Mouse (Mus musculus) midbrain, embryonic 14.5 days (tissue): Measurements from ENCODE around the gene Calm2. TPM values are rescaled to one million over a fixed set of nuclear protein-coding genes. Genes with fewer than 3 reads are reported as not detected.

Source experiments
- ATAC-seq: fragments of 200-750 bp; cut with Nextera tagmentation; 2 replicates; pipeline ENCODE4 v1.8.0; 2017; ENCODE audit warnings: moderate number of reproducible peaks, moderate library complexity; ENCODE audit not compliant: low FRiP score, low TSS enrichment
- DNase-seq: peaks from one replicate; pipeline ENCODE4 v3.0.0-alpha.2; 2015
- H3K27ac ChIP-seq: fragments of 300-500 bp; sonication (generic); replicated peaks from 2 replicates; pipeline ENCODE4 v1.5.1; 2014; ENCODE audit warnings: mild to moderate bottlenecking, low read depth, low read length, moderate library complexity
- H3K27me3 ChIP-seq: fragments of 300-500 bp; sonication (generic); 2 replicates; pipeline ENCODE4 v1.6.1; 2014; ENCODE audit warnings: low read length, control low read depth, mixed read lengths; ENCODE audit not compliant: control insufficient read depth, insufficient read depth
- H3K36me3 ChIP-seq: fragments of 300-500 bp; sonication (generic); 2 replicates; pipeline ENCODE4 v1.6.1; 2014; ENCODE audit warnings: low read length, control low read depth; ENCODE audit not compliant: control insufficient read depth, insufficient read depth
- H3K4me1 ChIP-seq: fragments of 300-500 bp; sonication (generic); 2 replicates; pipeline ENCODE4 v1.6.1; 2014; ENCODE audit warnings: mild to moderate bottlenecking, antibody characterized with exemption, low read length, control low read depth; ENCODE audit not compliant: control insufficient read depth, insufficient read depth
- H3K4me2 ChIP-seq: fragments of 300-500 bp; sonication (generic); 2 replicates; pipeline ENCODE4 v1.6.1; 2014; ENCODE audit warnings: mild to moderate bottlenecking, low read length, moderate library complexity
- H3K4me3 ChIP-seq: fragments of 300-500 bp; sonication (generic); replicated peaks from 2 replicates; pipeline ENCODE4 v1.5.1; 2014; ENCODE audit warnings: low read depth, low read length
- H3K9ac ChIP-seq: fragments of 300-500 bp; sonication (generic); replicated peaks from 2 replicates; pipeline ENCODE4 v1.6.1; 2014; ENCODE audit warnings: mild to moderate bottlenecking, low read length, moderate library complexity
- H3K9me3 ChIP-seq: fragments of 300-500 bp; sonication (generic); 2 replicates; pipeline ENCODE4 v1.6.1; 2016; ENCODE audit warnings: low read length, control low read depth, mixed read lengths; ENCODE audit not compliant: control insufficient read depth
- WGBS: fragments of 180-500 bp; shearing (Covaris S2); extraction: QIAGEN DNeasy Blood & Tissue Kit; methylation state at CpG from one replicate; pipeline ENCODE4 v1.1.7; 2014; 5-methylcytosine and 5-hydroxymethylcytosine counted together
- polyA plus RNA-seq: library from polyadenylated mRNA; unstranded; fragments of >200 nt; fragmentation: Nextera tagmentation; extraction: Ambion mirVana; gene quantifications from 2 replicates; pipeline ENCODE4 v1.2.1, GENCODE M21; 2014

Gene Calm2
- polyA plus RNA-seq = 1,972 and 2,214 TPM in 2 replicates

- H3K36me3 ChIP-seq = no peaks in the 10 kb centered on the region
- DNase-seq (peak; percentile 99), ATAC-seq (peak; percentile 91)
- H3K9me3 ChIP-seq = no peaks in the 10 kb centered on the region
- peaks cover 36% of the 10 kb centered on the region for H3K4me1 ChIP-seq
- no peaks in the 10 kb centered on the region for H3K27me3 ChIP-seq
- H3K4me2 ChIP-seq = peak within 1 kb of the TSS; percentile 89
- H3K9ac ChIP-seq = peak within 1 kb of the TSS; percentile 100
- peak within 1 kb of the TSS; percentile 88 for H3K4me3 ChIP-seq
- under 1% methylated on average over 68 of the region's 69 CpGs for WGBS
- H3K27ac ChIP-seq = peak within 1 kb of the TSS; percentile 100
Observed at GRCm38 (mm10) chr17:87446767-87447611, at the start of gene Calm2. Gene Calm2, minus strand, starts transcription at chr17:87446935.

GRCm38 (mm10) chr17:87495504-87495903, 48.8 kb upstream of the Calm2 start:
- H3K9me3 ChIP-seq = no peaks in the 10 kb centered on the region
- no peak overlapping the region for H3K4me2 ChIP-seq
- H3K4me3 ChIP-seq = no peak overlapping the region
- no peaks in the 10 kb centered on the region for H3K4me1 ChIP-seq
- no peaks in the 10 kb centered on the region for H3K27me3 ChIP-seq
- no peaks in the 10 kb centered on the region for H3K36me3 ChIP-seq
- H3K9ac ChIP-seq = no peak overlapping the region
- DNase-seq (no peak), ATAC-seq (no peak)
- WGBS = 93% methylated on average over 4 of the region's 4 CpGs
- H3K27ac ChIP-seq = no peak overlapping the region

DNA sequence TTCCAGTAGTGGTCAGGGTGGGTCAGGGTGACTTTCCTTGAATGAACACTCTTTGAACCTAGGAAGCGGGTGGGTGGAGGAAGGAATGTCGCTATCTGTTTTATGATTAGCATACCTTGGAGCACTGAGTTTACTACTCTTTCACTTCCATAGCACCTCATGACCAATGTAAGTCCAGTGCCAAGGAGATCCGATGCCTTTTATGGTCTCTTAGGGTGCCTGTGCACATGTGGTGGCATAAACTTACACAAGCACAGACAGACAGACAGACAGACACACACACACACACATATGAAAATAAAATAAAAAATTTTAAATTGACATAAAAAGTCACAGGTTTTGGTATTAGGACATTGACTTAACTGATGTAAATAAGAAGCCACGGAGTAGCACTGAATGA, 47.6 kb upstream of the Calm2 start:
- Histone ChIP-seq H3K4me1 (no peaks in the 10 kb centered on the region), H3K4me3 (no peak overlapping the region), H3K27me3 (no peaks in the 10 kb centered on the region), H3K9me3 (no peaks in the 10 kb centered on the region), H3K27ac (no peak overlapping the region), H3K36me3 (no peaks in the 10 kb centered on the region), H3K9ac (no peak overlapping the region), H3K4me2 (no peak overlapping the region)
- DNase-seq = no peak
- ATAC-seq = no peak
- WGBS = 94% methylated on average over 4 of the region's 4 CpGs

GRCm38 (mm10) chr17:87492286-87492685, 45.6 kb upstream of the Calm2 start:
- H3K4me2 ChIP-seq = no peak overlapping the region
- H3K4me1 ChIP-seq = no peaks in the 10 kb centered on the region
- no peaks in the 10 kb centered on the region for H3K36me3 ChIP-seq
- no peaks in the 10 kb centered on the region for H3K9me3 ChIP-seq
- 40% methylated on average over 4 of the region's 4 CpGs for WGBS
- DNase-seq = no peak
- H3K27me3 ChIP-seq = no peaks in the 10 kb centered on the region
- no peak overlapping the region for H3K9ac ChIP-seq
- no peak overlapping the region for H3K4me3 ChIP-seq
- H3K27ac ChIP-seq = no peak overlapping the region
- ATAC-seq = no peak

GRCm38 (mm10) chr17:87490295-87490694, 43.6 kb upstream of the Calm2 start:
- H3K27ac ChIP-seq = no peak overlapping the region
- H3K9me3 ChIP-seq = no peaks in the 10 kb centered on the region
- H3K9ac ChIP-seq = no peak overlapping the region
- no peaks in the 10 kb centered on the region for H3K36me3 ChIP-seq
- no peak overlapping the region for H3K4me2 ChIP-seq
- DNase-seq (no peak), ATAC-seq (no peak)
- H3K4me3 ChIP-seq = no peak overlapping the region
- no peaks in the 10 kb centered on the region for H3K27me3 ChIP-seq
- whole genome bisulfite sequencing = 64% methylated on average over 6 of the region's 6 CpGs
- H3K4me1 ChIP-seq = no peaks in the 10 kb centered on the region

DNA sequence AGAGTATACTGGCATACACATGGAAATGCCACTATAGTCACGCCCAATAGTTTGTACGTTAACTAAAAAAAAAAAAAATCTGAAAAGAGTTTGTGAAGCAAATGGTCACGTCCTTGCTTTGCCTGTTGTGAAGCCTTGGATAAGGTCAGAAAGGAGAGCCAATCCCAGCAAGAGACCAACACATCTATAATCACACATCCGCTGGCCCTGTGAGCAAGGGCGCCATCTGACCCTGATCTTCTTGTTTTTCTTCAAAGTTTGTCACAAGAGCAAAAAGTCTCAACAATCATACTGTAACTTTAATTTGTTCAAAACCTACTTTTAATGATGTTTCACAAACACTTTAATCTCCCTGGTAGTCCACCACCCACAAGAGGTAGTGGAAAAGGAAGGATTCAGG, 39.0 kb upstream of the Calm2 start:
- no peak overlapping the region for H3K4me3 ChIP-seq
- H3K4me2 ChIP-seq = no peak overlapping the region
- ATAC-seq (no peak), DNase-seq (no peak)
- H3K9me3 ChIP-seq = no peaks in the 10 kb centered on the region
- H3K4me1 ChIP-seq = no peaks in the 10 kb centered on the region
- no peak overlapping the region for H3K27ac ChIP-seq
- WGBS = 90% methylated on average over 5 of the region's 5 CpGs
- H3K36me3 ChIP-seq = no peaks in the 10 kb centered on the region
- no peak overlapping the region for H3K9ac ChIP-seq
- no peaks in the 10 kb centered on the region for H3K27me3 ChIP-seq

DNA sequence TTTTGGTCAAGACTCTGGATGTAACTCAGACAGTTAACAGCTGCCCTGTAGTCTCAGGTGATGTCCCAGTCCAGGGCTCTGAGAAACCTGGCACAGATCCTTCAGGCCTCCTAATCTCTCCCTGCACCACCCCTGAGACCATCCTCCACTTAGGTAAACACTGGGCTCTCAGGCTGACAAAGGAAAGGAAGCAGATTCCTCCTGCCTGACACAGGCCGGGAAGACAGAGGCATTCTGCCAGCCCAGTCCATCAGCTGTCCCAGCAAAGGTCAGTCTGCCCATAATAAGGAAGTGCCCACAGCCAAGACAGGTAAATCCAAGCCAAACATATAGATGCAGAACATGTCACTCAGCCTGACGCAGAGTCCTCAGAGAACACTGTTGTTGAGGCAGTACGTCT, 36.1 kb upstream of the Calm2 start:
- no peaks in the 10 kb centered on the region for H3K9me3 ChIP-seq
- H3K4me1 ChIP-seq = no peaks in the 10 kb centered on the region
- no peaks in the 10 kb centered on the region for H3K36me3 ChIP-seq
- no peak overlapping the region for H3K27ac ChIP-seq
- WGBS = 74% methylated on average over 3 of the region's 3 CpGs
- DNase-seq (no peak), ATAC-seq (no peak)
- H3K4me3 ChIP-seq = no peak overlapping the region
- H3K27me3 ChIP-seq = no peaks in the 10 kb centered on the region
- H3K4me2 ChIP-seq = no peak overlapping the region
- H3K9ac ChIP-seq = no peak overlapping the region

DNA sequence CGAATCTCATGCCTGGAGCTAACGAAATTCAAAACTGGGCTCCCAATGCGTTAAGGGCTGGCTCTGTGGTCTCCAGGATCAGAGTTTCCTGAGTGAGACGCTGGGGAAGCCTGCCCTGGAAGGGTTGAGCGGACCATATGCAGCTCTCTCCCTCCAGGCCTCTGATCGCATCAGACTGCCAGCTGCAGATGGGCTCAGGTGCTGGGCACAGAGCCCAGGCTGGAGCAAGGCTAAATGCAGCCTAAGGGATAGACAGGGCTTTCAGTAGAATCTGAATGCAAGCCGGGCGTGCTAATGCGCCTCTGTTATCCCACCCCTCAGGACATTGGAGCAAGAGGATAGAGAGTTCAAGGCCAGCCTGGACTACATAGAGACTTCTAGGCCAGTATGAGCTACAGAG, 31.8 kb upstream of the Calm2 start:
- Histone ChIP-seq H3K4me3 (no peak overlapping the region), H3K9ac (no peak overlapping the region), H3K36me3 (no peaks in the 10 kb centered on the region), H3K4me2 (no peak overlapping the region), H3K27ac (no peak overlapping the region), H3K4me1 (peaks cover 18% of the 10 kb centered on the region), H3K27me3 (peaks cover 4% of the 10 kb centered on the region; the same call in 1 of the 2 replicates), H3K9me3 (no peaks in the 10 kb centered on the region)
- peak; percentile 68 for DNase-seq
- 47% methylated on average over 9 of the region's 9 CpGs for WGBS
- peak; percentile 40; the same call in 1 of the 2 replicates for ATAC-seq

- Histone ChIP-seq H3K9ac (no peak overlapping the region), H3K4me2 (no peak overlapping the region), H3K27me3 (peaks cover 4% of the 10 kb centered on the region; the same call in 1 of the 2 replicates), H3K4me3 (no peak overlapping the region), H3K27ac (no peak overlapping the region), H3K4me1 (peaks cover 21% of the 10 kb centered on the region), H3K36me3 (no peaks in the 10 kb centered on the region), H3K9me3 (no peaks in the 10 kb centered on the region)
- DNase-seq (peak; percentile 65), ATAC-seq (no peak)
- 43% methylated on average over 16 of the region's 16 CpGs for WGBS
Observed at GRCm38 (mm10) chr17:87477611-87478010, 30.9 kb upstream of the Calm2 start.
